Mouse (Mus musculus) hindbrain, embryonic 11.5 days (tissue): Measurements from ENCODE around the gene Stx1a. TPM values are rescaled to one million over a fixed set of nuclear protein-coding genes. Genes with fewer than 3 reads are reported as not detected.
A peak's percentile ranks its signal among the peaks of the same experiment; 100 is the strongest.

ENCODE experiments used
- ATAC-seq: fragments of 200-750 bp; cut with Nextera tagmentation; 2 replicates; pipeline ENCODE4 v1.8.0; 2017; ENCODE audit warnings: mild to moderate bottlenecking, moderate TSS enrichment, moderate library complexity; ENCODE audit not compliant: low FRiP score
- DNase-seq: peaks from one replicate; pipeline ENCODE4 v3.0.0-alpha.2; 2015; ENCODE audit warnings: low spot score
- H3K27ac ChIP-seq: fragments of 300-500 bp; sonication (generic); 2 replicates; pipeline ENCODE4 v1.5.1; 2014; ENCODE audit warnings: mild to moderate bottlenecking, low read depth, low read length
- H3K27me3 ChIP-seq: fragments of 300-500 bp; sonication (generic); 2 replicates; pipeline ENCODE4 v1.6.1; 2014; ENCODE audit warnings: mild to moderate bottlenecking, low read length, moderate library complexity, mixed read lengths; ENCODE audit not compliant: control insufficient read depth, insufficient read depth
- H3K36me3 ChIP-seq: fragments of 300-500 bp; sonication (generic); 2 replicates; pipeline ENCODE4 v1.6.1; 2014; ENCODE audit warnings: mild to moderate bottlenecking, low read length, moderate library complexity, mixed read lengths; ENCODE audit not compliant: control insufficient read depth, insufficient read depth
- H3K4me1 ChIP-seq: fragments of 300-500 bp; sonication (generic); replicated peaks from 2 replicates; pipeline ENCODE4 v1.6.1; 2014; ENCODE audit warnings: low read length, mixed read lengths; ENCODE audit not compliant: control insufficient read depth, insufficient read depth
- H3K4me2 ChIP-seq: fragments of 300-500 bp; sonication (generic); replicated peaks from 2 replicates; pipeline ENCODE4 v1.6.1; 2014; ENCODE audit warnings: mild to moderate bottlenecking, low read depth, low read length
- H3K4me3 ChIP-seq: fragments of 300-500 bp; sonication (generic); 2 replicates; pipeline ENCODE4 v1.5.1; 2014; ENCODE audit warnings: low read depth, low read length
- H3K9ac ChIP-seq: fragments of 300-500 bp; sonication (generic); 2 replicates; pipeline ENCODE4 v1.6.1; 2014; ENCODE audit warnings: low read depth, low read length
- H3K9me3 ChIP-seq: fragments of 300-500 bp; sonication (generic); 2 replicates; pipeline ENCODE4 v1.6.1; 2016; ENCODE audit warnings: low read length; ENCODE audit not compliant: control insufficient read depth
- WGBS: fragments of 180-500 bp; shearing (Covaris S2); extraction: QIAGEN DNeasy Blood & Tissue Kit; methylation state at CpG from one replicate; pipeline ENCODE4 v1.1.7; 2014; 5-methylcytosine and 5-hydroxymethylcytosine counted together
- polyA plus RNA-seq: library from polyadenylated mRNA; unstranded; fragments of >200 nt; fragmentation: Nextera tagmentation; extraction: Ambion mirVana; gene quantifications from 2 replicates; pipeline ENCODE4 v1.2.1, GENCODE M21; 2014

Gene Stx1a
- polyA plus RNA-seq = 21.8 and 24.0 TPM in 2 replicates

DNA sequence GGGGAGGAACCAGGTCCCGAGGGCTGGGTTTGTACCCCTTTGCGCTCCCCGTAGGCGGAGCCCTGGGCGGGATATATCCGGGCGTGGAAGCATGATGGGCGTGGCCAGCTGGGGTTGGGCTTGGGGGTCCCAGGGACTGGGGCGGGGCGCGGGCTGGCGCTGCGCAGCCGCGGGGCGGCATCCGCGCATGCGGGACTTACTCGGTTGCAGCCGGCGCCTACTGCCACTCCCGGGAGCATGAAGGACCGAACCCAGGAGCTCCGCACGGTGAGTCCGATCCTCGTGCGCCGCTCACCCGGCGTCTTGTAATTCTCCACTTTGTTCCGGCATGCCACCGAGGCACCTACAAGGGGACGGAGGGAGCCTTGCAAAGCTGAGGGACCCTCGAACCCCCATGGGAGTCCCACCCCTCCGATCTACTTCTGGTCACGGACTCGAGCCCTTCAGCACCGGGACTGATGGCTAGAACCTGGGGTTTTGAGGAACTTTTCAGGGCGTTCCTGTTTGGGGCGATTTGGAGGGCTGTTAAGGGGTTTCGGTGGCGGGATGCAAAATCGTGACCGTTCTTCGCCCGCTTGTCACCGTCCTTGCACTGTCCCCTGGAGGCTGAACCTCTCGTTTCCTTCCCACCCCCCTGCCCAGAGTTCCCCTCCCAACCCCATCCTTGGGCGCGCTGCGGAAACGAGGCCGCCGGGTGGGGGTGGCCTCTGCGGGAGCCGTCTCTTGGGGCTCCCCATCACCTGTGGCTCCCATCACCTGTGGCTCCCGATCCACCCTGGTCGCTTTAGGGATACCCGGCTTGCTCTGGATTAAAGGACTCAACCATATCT, at the start of gene Stx1a:
Stx1a (plus strand) TSS at position 139 of the 830 bp plus-strand sequence.
- Histone ChIP-seq H3K9ac (peak within 1 kb of the TSS; percentile 75), H3K4me2 (peak within 1 kb of the TSS; percentile 85), H3K36me3 (no peaks in the 10 kb centered on the region), H3K27ac (no peak within 1 kb of the TSS), H3K9me3 (no peaks in the 10 kb centered on the region), H3K4me1 (no peaks in the 10 kb centered on the region; the same call in 1 of the 2 replicates), H3K27me3 (no peaks in the 10 kb centered on the region), H3K4me3 (peak within 1 kb of the TSS; percentile 73)
- peak; percentile 94 for DNase-seq
- ATAC-seq = peak; percentile 93
- under 1% methylated on average over 58 of the region's 61 CpGs for WGBS

DNA sequence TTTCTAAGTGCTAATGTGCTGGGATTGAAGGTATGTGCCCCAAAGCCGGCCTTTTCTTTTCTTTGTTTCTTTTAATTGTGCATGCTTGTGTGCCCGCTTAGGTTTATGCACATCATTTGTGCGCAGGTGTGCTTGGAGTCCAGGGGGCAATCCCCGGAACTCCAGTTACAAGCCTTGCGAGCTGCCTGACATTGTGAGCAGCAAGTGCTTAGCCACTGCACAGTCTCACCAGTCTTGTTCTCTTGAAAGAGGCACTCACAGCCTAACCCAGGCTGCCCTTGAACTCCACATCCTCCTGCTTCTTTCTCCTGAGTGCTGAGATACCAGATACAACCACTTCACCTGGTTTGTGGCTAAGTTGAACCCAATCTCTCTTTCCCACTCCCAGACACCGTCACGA, 49.8 kb upstream of the Stx1a start:
- WGBS = 88% methylated on average over 7 of the region's 7 CpGs
- Histone ChIP-seq H3K9ac (no peak overlapping the region), H3K9me3 (no peaks in the 10 kb centered on the region), H3K4me2 (no peak overlapping the region), H3K4me1 (no peaks in the 10 kb centered on the region), H3K27me3 (no peaks in the 10 kb centered on the region), H3K27ac (no peak overlapping the region), H3K36me3 (no peaks in the 10 kb centered on the region), H3K4me3 (no peak overlapping the region)
- ATAC-seq = no peak
- DNase-seq = no peak

DNA sequence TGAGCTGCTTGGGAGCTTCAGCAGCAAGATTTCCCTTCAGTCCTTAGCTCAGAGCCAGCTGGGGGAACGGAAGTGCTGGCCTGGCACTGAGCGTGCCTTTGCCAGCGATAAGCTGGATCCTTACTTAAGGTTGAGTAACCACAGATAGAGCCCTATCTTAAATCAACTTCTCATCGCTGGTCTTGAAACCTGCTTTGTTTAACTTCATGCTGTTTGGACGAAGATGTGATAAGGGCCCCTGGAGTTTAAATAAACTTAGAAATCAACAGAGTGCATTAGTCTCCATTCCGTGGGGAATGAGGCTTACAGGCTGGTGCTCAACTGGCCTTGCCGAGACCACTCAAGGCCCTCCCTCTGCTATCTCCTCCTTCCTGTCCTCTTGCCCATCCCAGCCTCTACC, 49.0 kb upstream of the Stx1a start:
- Histone ChIP-seq H3K9ac (no peak overlapping the region), H3K9me3 (no peaks in the 10 kb centered on the region), H3K27me3 (no peaks in the 10 kb centered on the region), H3K4me2 (no peak overlapping the region), H3K36me3 (no peaks in the 10 kb centered on the region), H3K4me3 (no peak overlapping the region), H3K4me1 (no peaks in the 10 kb centered on the region), H3K27ac (no peak overlapping the region)
- ATAC-seq (no peak), DNase-seq (no peak)
- WGBS = 69% methylated on average over 7 of the region's 7 CpGs

DNA sequence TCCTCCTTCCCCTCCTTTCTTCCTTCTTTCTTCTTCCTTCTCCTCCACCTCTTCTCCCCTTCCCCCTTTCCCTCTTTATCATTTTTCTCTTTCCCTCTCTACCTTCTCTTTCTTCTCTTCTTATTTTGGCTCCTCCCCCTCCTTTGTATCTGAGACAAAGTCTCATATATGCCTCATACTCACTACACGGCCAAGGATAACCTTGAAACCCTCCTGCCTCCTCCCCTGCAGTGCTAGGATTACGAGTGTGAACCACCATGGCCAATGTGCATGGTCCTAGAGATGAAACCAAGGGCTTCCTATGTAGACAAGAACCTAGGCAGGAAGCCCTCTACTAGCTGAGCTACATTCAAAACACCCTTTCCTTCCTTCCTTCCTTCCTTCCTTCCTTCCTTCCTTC, 48.4 kb upstream of the Stx1a start:
- ATAC-seq = no peak

DNA sequence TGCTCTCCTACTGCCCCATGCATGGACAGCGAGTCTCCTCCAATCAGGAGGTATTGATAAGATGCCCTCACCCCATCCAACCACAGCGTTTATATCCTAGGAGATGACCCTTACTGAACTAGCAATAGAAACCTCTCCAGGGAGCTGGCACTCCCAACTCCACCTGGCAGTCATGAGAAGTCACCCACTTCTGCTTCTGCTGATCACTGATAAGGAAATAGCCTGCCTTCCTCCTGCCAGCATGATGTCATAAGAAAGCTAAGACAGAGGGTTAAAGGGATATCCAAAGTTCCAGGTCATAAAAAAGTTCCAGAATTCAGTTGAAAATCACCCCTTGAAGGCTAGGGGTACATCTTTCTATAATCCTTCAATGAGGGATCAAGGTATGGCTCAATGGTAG, 47.1 kb upstream of the Stx1a start:
- H3K36me3 ChIP-seq = no peaks in the 10 kb centered on the region
- no peaks in the 10 kb centered on the region for H3K27me3 ChIP-seq
- WGBS = 85% methylated on average over 2 of the region's 2 CpGs

More for the DNA sequence above, 48.4 kb upstream of the Stx1a start:
- Histone ChIP-seq H3K27ac (no peak overlapping the region), H3K4me1 (no peaks in the 10 kb centered on the region), H3K4me2 (no peak overlapping the region), H3K9me3 (no peaks in the 10 kb centered on the region), H3K4me3 (no peak overlapping the region), H3K9ac (no peak overlapping the region), H3K27me3 (no peaks in the 10 kb centered on the region), H3K36me3 (no peaks in the 10 kb centered on the region)
- WGBS = 52% methylated on average over 2 of the region's 2 CpGs
- DNase-seq = no peak

DNA sequence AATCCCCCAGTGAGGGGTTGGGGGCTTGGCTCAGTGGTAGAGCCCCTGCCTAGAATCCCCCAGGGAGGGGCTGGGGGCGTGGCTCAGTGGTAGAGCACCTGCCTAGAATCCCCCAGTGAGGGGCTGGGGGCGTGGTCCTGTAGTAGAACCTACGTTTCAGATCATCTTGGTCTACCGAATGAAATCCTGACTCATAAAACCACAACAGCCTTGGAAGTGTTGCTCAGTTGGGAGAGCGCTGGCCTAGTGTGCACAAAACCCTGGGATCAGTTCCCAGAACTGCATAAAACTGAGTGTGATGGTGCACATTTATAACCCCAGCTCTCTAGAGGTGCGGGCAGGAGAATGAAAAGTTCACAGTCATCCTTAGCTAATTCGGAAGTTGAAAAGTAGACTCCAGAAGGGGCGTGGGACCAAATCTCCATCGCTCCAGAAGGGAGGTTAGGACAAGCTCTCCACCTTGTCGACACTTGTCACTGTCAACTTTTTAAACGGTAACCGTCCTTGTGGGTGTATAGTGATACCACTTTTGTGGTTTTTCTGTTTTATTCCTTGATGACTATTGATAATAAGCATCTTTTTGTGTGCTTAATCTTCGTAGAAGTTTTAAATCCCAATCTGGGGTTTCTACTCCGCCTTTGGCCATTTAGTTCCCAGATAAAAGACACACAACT, 46.6 kb upstream of the Stx1a start:
- Histone ChIP-seq H3K27me3 (no peaks in the 10 kb centered on the region), H3K9me3 (no peaks in the 10 kb centered on the region), H3K9ac (no peak overlapping the region), H3K4me1 (no peaks in the 10 kb centered on the region), H3K36me3 (no peaks in the 10 kb centered on the region), H3K27ac (no peak overlapping the region), H3K4me2 (no peak overlapping the region), H3K4me3 (no peak overlapping the region)
- no peak for ATAC-seq
- no peak for DNase-seq
- whole genome bisulfite sequencing = 89% methylated on average over 14 of the region's 14 CpGs

More for the DNA sequence above, 47.1 kb upstream of the Stx1a start:
- H3K9me3 ChIP-seq = no peaks in the 10 kb centered on the region
- H3K4me2 ChIP-seq = no peak overlapping the region
- ATAC-seq = no peak
- no peak for DNase-seq
- no peaks in the 10 kb centered on the region for H3K4me1 ChIP-seq
- no peak overlapping the region for H3K27ac ChIP-seq
- no peak overlapping the region for H3K4me3 ChIP-seq
- H3K9ac ChIP-seq = no peak overlapping the region

DNA sequence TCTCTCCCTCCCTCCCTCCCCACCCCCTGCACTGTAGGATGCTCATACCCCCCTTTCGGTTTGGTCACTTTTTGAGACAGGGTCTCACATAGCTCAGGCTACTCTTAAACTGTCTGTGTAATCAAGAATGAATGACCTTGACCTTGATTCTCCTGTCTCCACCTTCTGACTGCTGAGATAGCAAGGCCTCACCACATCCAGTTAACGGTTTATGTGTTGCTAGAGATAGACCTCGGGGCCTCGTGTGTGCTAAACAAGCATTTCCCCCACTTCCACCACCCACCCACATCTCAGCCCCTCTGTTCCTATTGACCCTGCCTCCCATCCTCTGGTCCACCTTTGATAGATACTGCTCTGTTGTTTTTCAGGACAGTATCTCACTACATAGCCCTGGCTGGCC, 45.4 kb upstream of the Stx1a start:
- no peak overlapping the region for H3K9ac ChIP-seq
- no peak for ATAC-seq
- H3K4me2 ChIP-seq = no peak overlapping the region
- no peaks in the 10 kb centered on the region for H3K36me3 ChIP-seq
- H3K27me3 ChIP-seq = no peaks in the 10 kb centered on the region
- H3K27ac ChIP-seq = no peak overlapping the region
- H3K9me3 ChIP-seq = no peaks in the 10 kb centered on the region
- no peak overlapping the region for H3K4me3 ChIP-seq
- WGBS = 85% methylated on average over 4 of the region's 4 CpGs
- no peak for DNase-seq
- no peaks in the 10 kb centered on the region for H3K4me1 ChIP-seq

DNA sequence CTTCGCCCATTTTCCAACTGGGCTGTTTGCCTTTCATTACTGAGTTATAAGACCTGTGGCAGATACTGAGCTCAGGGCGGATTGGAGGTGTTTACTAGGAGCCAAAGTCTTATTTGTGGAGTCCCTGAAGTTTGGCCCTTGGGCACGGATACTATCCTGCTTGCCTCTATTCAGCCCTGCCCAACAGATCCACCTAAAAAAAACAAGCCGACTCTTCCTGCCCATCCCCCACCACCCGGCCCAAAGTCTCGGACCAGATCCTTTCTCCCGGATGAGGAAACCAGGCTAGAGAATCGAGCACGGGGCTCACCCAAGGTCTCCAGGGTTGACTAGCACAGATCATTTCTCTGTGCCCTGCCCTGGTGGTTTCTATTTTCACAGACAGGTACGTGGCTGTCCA, 42.1 kb upstream of the Stx1a start:
- H3K27me3 ChIP-seq = peaks cover 18% of the 10 kb centered on the region
- no peaks in the 10 kb centered on the region for H3K36me3 ChIP-seq
- peaks cover 1% of the 10 kb centered on the region; the same call in 1 of the 2 replicates for H3K4me1 ChIP-seq
- no peak overlapping the region for H3K4me2 ChIP-seq
- 69% methylated on average over 10 of the region's 10 CpGs for WGBS
- DNase-seq = no peak
- H3K9me3 ChIP-seq = no peaks in the 10 kb centered on the region
- H3K4me3 ChIP-seq = no peak overlapping the region
- no peak overlapping the region for H3K27ac ChIP-seq
- ATAC-seq = no peak
- no peak overlapping the region for H3K9ac ChIP-seq
